Mouse (Mus musculus) olfactory bulb, adult 2 months (tissue): Measurements from ENCODE around the gene Mbtps1. TPM values are rescaled to one million over a fixed set of nuclear protein-coding genes. Genes with fewer than 3 reads are reported as not detected.

Source experiments
- H3K27ac ChIP-seq: fragments of 200-500 bp; 2 replicates; pipeline ENCODE4 v1.5.1; 2012; ENCODE audit warnings: low read depth, low read length; ENCODE audit not compliant: insufficient read depth
- H3K4me1 ChIP-seq: fragments of 200-500 bp; 2 replicates; pipeline ENCODE4 v1.6.1; 2012; ENCODE audit warnings: low read length; ENCODE audit not compliant: control insufficient read depth, insufficient read depth
- H3K4me3 ChIP-seq: fragments of 200-500 bp; 2 replicates; pipeline ENCODE4 v1.5.1; 2012; ENCODE audit warnings: mild to moderate bottlenecking, low read depth, low read length, moderate library complexity; ENCODE audit not compliant: insufficient read depth
- CTCF ChIP-seq: fragments of 200-500 bp; IDR thresholded peaks from 2 replicates; pipeline ENCODE4 v1.5.1; 2012; ENCODE audit warnings: low read depth, mild to moderate bottlenecking, low read length, moderate library complexity; ENCODE audit not compliant: insufficient read depth
- POLR2A ChIP-seq: fragments of 200-500 bp; IDR thresholded peaks from 2 replicates; pipeline ENCODE4 v1.6.1; 2012; ENCODE audit warnings: mild to moderate bottlenecking, low read depth, low read length, moderate library complexity; ENCODE audit not compliant: insufficient read depth
- WGBS: fragments of 180-500 bp; shearing (Covaris S2); methylation state at CpG from one replicate; pipeline ENCODE4 v1.1.7; 2018; 5-methylcytosine and 5-hydroxymethylcytosine counted together
- polyA plus RNA-seq: library from polyadenylated mRNA; stranded (reverse); fragments of >200 nt; gene quantifications from 2 replicates; pipeline ENCODE4 v1.2.4, GENCODE M21; 2012; ENCODE audit warnings: low replicate concordance; ENCODE audit not compliant: missing spikeins, insufficient read depth, insufficient read length

The Mbtps1 gene
- polyA plus RNA-seq, 1 experiment = 181 TPM

GRCm38 (mm10) chr8:119568251-119568650, 9.7 kb upstream of the Mbtps1 start:
- Histone ChIP-seq H3K4me1 (peaks cover 17% of the 10 kb centered on the region), H3K4me3 (no peak overlapping the region), H3K27ac (no peak overlapping the region)
- 84% methylated on average over 9 of the region's 9 CpGs for WGBS
- TF ChIP-seq POLR2A (no peak), CTCF (no peak)

GRCm38 (mm10) chr8:119566367-119566766, 7.8 kb upstream of the Mbtps1 start:
- TF ChIP-seq POLR2A (no peak), CTCF (no peak)
- no peak overlapping the region for H3K27ac ChIP-seq
- WGBS = 89% methylated on average over 11 of the region's 11 CpGs
- H3K4me1 ChIP-seq = peaks cover 12% of the 10 kb centered on the region
- H3K4me3 ChIP-seq = no peak overlapping the region

GRCm38 (mm10) chr8:119563849-119564251, 5.3 kb upstream of the Mbtps1 start:
- WGBS = 92% methylated on average over 14 of the region's 14 CpGs
- H3K4me3 ChIP-seq = no peak overlapping the region
- TF ChIP-seq CTCF (no peak), POLR2A (no peak)
- no peak overlapping the region for H3K27ac ChIP-seq
- H3K4me1 ChIP-seq = peaks cover 3% of the 10 kb centered on the region; the same call in 1 of the 2 replicates

GRCm38 (mm10) chr8:119559402-119559720, 826 bp upstream of the Mbtps1 start:
- H3K27ac ChIP-seq = no peak overlapping the region
- peaks cover 9% of the 10 kb centered on the region; the same call in 1 of the 2 replicates for H3K4me1 ChIP-seq
- H3K4me3 ChIP-seq = no peak overlapping the region
- TF ChIP-seq CTCF = no peak
- no peak for TF ChIP-seq POLR2A
- 86% methylated on average over 6 of the region's 6 CpGs for WGBS

GRCm38 (mm10) chr8:119557821-119558602, 523 bp downstream of the Mbtps1 start:
- Histone ChIP-seq H3K27ac (peak overlapping the region; percentile 81), H3K4me3 (peak overlapping the region; percentile 88), H3K4me1 (peaks cover 9% of the 10 kb centered on the region; the same call in 1 of the 2 replicates)
- TF ChIP-seq POLR2A (no peak), CTCF (no peak)
- WGBS = under 1% methylated on average over 55 of the region's 55 CpGs

GRCm38 (mm10) chr8:119557132-119557531, 1.4 kb downstream of the Mbtps1 start:
- peaks cover 9% of the 10 kb centered on the region; the same call in 1 of the 2 replicates for H3K4me1 ChIP-seq
- H3K4me3 ChIP-seq = peak overlapping the region; percentile 14
- TF ChIP-seq CTCF (no peak), POLR2A (no peak)
- H3K27ac ChIP-seq = no peak overlapping the region
- WGBS = 55% methylated on average over 9 of the region's 9 CpGs

GRCm38 (mm10) chr8:119555861-119556260, 2.7 kb downstream of the Mbtps1 start:
- Histone ChIP-seq H3K4me3 (no peak overlapping the region), H3K4me1 (peaks cover 13% of the 10 kb centered on the region), H3K27ac (no peak overlapping the region)
- TF ChIP-seq POLR2A (no peak), CTCF (no peak)
- WGBS = 10% methylated on average over 6 of the region's 6 CpGs

GRCm38 (mm10) chr8:119552967-119553366, 5.6 kb downstream of the Mbtps1 start:
- Histone ChIP-seq H3K4me1 (peaks cover 18% of the 10 kb centered on the region), H3K4me3 (no peak overlapping the region), H3K27ac (no peak overlapping the region)
- WGBS = 46% methylated on average over 2 of the region's 2 CpGs
- no peak for TF ChIP-seq CTCF
- no peak for TF ChIP-seq POLR2A

GRCm38 (mm10) chr8:119548560-119549113, 9.9 kb downstream of the Mbtps1 start:
- Histone ChIP-seq H3K27ac (no peak overlapping the region), H3K4me1 (peaks cover 30% of the 10 kb centered on the region), H3K4me3 (no peak overlapping the region)
- WGBS = 62% methylated on average over 7 of the region's 7 CpGs
- no peak for TF ChIP-seq POLR2A
- TF ChIP-seq CTCF = no peak
